Mouse (Mus musculus) gastrocnemius, postnatal 36 days (tissue): ENCODE results near the gene Mvp. TPM values are rescaled to one million over a fixed set of nuclear protein-coding genes. Genes with fewer than 3 reads are reported as not detected.

Source experiments
- DNase-seq, 2 experiments: peaks; one replicate each; pipeline ENCODE4 v3.0.0; 2022
- intact Hi-C: fragments of 180-260 bp; cut with DNase I; formaldehyde crosslinking; loops from one replicate; pipeline ENCODE4 v1.15.1; 2025
- long read RNA-seq, 2 experiments: library from polyadenylated mRNA; stranded (forward); transcript quantifications; one replicate each; pipeline ENCODE4 v2.0.0; 2021
- total RNA-seq, 2 experiments: library from RNA; stranded (reverse); gene quantifications; 2 replicates each; pipeline ENCODE4 v1.2.3; 2021

Mvp gene
- 10 to 100 TPM; 20.3 to 25.7 TPM for total RNA-seq
- long read RNA-seq, experiment 1, partial matches to known transcripts = 8 of 12 reads
- long read RNA-seq, experiment 1, other reads (novel, unspliced or antisense) = 0 of 12 reads
- long read RNA-seq, experiment 2, transcript Mvp-202 (15 exons, 2,837 nt) = major isoform, 11 of 25 reads
- long read RNA-seq, experiment 2, partial matches to known transcripts = 14 of 25 reads
- long read RNA-seq, experiment 2, other reads (novel, unspliced or antisense) = 0 of 25 reads

DNA sequence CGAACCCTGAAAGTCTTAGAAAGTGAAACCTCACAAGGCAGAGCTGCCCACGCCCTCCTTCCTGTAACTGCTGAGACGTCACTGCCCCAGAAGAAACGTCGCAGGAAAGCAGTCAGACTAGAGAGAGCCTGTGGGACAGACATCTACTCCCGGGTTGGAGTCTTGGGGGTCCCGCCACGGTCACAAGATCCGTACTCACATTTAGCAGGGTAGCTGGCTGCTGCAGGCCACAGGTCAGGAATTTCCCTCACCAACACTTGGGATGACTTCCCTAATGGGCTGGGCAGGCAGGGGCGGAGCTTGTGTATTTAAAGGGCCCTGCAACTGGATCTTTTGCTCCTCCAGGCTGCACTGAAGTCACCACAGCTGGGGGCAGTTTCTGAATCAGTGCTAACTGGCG, at the start of gene Mvp:
TSS of gene Mvp (minus strand) at position 302 of the 400 bp plus-strand sequence.
- intact Hi-C loops = loop anchor here (10.0 kb wide), 1 partner anchor 90 kb away; no protein-coding TSS in a partner anchor
- DNase-seq = peak; percentile 62 to 70

DNA sequence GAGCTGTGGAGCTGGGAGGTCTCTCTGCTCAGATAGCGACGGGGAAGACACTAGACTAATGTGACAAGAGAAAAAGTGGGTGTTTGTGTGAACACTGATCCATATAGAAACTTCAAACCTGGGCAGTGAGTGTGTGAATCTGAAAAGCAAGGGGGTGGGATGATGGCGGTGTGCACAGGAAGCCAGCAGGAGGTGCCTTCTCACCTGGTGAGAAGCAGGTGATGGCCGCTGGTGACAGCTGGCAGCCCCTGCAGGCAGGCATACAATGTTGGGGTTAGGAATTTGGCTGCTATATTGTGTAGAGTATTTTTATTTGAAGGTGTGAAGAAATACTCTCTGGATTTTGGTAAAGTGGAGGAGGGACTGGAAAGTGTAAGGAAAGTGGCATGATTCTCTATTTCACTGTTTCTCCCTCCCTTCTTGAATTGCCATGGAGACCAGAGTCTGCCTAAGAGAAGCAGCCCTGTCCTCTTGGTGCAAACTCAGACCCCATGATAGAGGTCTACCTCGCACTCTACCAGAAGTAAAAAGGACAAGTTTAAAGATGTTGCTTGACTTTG, 40.7 kb upstream of the Mvp start:
- intact Hi-C loops = no loop called here
- no peak for DNase-seq

- DNase-seq = peak; percentile 85 to 90
- intact Hi-C loops = no loop called here
These were observed 27.6 kb upstream of the Mvp start, which contains the start of gene Kif22 for GRCm38 (mm10) chr7:127041851-127042672. Kif22 (minus strand) TSS chr7:127042471.

DNA sequence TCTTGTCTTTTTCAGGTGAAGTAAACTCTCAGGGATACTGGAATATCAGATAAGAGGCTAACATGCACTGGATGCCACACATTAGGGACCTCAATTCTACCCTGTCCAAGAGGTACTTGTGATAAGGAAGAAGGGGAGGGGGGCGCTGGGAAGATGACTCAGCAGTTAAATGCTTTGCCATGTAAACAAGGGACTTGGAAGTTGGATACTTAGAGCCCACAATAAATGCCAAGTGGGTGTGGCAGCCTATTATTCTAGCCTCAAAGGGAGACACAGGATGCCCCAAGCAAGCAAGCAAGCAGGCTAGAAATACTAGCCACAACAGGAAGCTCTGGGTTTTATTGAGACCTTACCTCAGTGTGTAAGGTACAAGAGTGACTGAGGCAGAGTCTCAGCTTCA, 16.8 kb upstream of the Mvp start:
- intact Hi-C loops = no loop called here
- DNase-seq = no peak

DNA sequence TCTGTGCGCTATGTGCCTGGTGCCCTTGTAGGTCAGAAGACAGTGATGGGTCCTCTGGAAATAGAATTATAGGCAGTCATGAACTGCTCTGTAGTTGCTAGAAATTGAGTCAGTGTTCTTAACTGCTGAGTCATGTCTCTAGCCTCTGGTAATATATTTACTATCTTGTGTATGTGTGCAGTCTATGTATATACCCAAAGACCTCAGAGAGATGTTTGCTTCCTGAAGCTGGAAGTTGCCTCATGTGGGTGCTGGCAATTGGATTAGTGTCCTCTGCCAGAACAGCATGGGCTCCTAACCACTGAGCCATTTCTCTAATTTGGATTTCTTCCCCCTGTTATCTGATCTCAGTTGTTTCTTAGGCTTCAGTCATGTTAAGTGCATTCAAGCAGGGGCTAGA, 15.8 kb upstream of the Mvp start:
- intact Hi-C loops = no loop called here
- no peak for DNase-seq

DNA sequence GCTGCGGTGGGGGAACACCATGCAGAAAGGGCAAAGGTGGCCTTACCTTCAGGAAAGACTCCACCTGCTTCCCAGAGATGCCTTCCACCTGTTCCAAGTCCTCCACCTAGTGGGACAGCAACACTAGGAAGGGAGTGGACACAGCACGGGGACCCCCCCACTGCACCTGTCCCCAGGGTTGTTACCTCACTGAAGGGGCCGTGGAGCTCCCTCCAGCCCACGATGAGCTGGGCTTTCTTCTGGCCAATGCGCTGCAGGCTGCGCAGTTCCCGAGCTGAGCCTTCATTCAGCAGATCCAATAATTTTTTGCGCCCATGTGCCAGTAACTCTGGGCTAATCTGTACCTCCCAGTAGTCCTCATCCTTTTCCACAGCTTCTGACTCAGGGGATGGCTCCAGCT, 13.5 kb upstream of the Mvp start:
- no peak for DNase-seq

DNA sequence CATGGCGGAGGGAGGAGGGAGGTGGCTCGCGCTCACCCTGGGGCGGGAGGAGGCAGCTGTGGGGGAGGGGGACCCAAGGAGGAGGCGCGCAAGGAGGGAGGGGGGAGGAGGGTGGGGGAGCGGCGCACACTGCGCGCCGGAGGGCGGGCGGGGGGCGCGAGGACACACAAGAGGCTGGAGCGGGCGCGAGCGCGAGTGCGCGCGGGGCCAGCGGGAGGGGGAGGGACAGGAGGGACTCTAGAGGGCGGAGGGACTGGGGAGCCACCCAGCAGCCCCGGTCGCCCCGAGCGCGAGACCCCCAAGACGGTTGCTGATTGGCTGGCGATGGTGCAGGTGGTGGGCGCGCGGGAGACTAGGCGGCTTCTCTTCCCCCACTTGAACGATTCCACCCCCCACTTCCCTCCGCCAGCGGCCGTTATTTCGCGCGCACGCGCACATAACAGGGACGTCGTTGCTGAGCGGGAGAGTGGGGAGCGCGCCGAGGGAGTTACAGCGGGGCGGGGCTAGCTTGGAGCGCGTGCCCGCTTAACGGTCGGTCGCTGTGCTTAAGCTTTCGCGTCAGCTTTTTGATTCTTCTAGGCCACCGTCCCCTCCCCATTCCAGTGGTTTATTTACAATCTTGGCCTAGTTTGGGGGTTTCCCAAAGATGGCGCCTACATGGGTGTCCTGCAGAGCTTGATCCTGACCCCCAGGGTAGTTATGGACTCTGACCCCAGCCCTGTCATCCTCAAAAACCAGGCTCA, 12.7 kb upstream of the Mvp start, which contains the start of gene Maz:
TSS of gene Maz (minus strand) at position 54 of the 743 bp plus-strand sequence.
- intact Hi-C loops = loop anchor here (1.0 kb wide), 1 partner anchor 10 kb away; the partner anchor contains the start of gene Pagr1a
- peak; percentile 99 for DNase-seq

More for the DNA sequence above, 13.5 kb upstream of the Mvp start:
- intact Hi-C loops = no loop called here

DNA sequence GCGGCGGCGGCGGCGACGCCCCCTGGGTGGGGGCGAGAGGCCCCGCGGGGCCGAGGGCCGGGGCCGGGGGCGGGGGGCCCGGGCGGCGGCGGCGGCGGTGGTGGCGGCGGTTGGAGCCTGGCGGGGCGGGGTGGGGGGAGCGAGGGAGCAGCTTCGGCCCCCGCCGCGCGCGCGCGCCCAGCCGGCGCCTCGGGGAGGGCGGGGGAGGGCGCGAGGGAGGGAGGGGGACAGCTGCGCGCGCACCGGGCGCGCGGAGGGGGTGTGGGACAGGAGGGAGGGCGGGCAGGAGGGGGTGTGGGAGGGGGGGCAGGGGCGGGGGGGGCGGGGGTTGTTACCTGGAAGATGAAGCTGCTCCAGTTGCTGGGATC, 12.2 kb upstream of the Mvp start:
- no peak for DNase-seq

DNA sequence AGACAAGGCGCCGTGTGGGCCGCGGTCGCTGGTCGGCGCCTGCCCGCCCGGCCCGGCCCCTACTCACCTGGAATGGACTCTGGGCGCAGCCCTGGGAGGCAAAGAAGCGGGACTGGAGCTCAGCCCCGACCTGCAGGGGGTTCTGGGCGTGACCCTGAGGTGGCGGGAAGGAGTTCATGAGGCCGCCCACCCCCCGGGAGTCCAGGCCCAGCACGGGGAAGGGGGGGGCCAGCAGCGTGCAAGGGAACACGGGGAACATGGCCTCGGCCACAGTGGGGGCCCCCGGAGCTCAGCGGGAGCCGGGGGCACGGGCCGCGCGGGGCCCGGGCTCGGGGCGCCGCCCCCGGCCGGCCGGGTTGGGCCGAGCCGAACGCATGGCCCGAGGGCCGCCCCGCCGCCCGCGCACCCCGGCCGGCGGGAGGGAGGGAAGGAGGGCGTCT, 11.8 kb upstream of the Mvp start:
- peak in 1 of 2 experiments; percentile 64 for DNase-seq
- intact Hi-C loops = loop anchor here (1.0 kb wide), 1 partner anchor 9 kb away; the partner anchor contains the start of gene Pagr1a

More for the DNA sequence above, 12.2 kb upstream of the Mvp start:
- intact Hi-C loops = loop anchor here (1.0 kb wide), 1 partner anchor 9 kb away; the partner anchor contains the start of gene Pagr1a

- DNase-seq = peak in 1 of 2 experiments; percentile 44
- intact Hi-C loops = loop anchor here (1.0 kb wide), 1 partner anchor 8 kb away; the partner anchor contains the start of gene Pagr1a
These were observed 11.2 kb upstream of the Mvp start for GRCm38 (mm10) chr7:127025556-127026160.

- DNase-seq = peak; percentile 49 to 75
- intact Hi-C loops = loop anchor here (5.0 kb wide), 1 partner anchor 38 kb away; no protein-coding TSS in a partner anchor
These were observed 10.5 kb upstream of the Mvp start for GRCm38 (mm10) chr7:127024755-127025555.

DNA sequence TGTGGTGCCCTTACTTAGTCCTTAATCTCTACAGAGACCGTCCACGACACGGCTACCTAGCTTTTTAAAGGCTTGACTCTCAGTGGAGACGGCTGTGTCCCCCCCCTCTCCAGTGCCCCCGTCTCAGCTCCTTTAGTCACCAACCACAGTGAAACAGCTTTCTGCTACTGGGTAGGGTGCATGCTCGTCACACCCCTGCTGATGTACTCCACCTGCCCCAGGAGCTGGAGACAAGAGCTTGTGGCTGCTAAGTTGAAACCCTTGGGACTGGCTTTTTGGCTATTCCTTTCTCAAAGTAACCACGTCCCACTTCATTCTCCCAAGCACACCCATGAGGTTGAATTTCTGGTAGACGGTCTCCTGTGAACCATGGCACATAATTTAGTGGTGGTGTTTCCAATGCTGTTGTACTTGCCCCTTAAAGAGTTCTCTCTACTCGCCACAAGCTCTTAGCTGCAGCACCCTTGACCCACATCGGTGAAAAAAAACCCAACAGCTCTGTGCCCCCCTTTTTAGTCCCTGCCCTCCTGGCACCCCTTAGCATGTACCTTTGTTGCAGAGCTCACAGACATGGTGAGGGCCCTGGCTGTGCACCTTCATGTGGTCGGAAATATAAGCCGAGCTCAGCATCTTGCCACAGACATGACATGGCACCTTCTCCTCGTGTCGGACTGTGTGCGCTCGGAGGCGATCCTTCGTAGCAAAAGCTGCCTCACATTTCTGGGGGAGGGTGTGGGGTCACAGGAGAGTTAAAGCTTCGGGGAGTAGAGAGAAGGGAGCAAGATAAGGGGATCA, 9.7 kb upstream of the Mvp start:
- DNase-seq = no peak
- intact Hi-C loops = loop anchor here (5.0 kb wide), 1 partner anchor 37 kb away; no protein-coding TSS in a partner anchor

DNA sequence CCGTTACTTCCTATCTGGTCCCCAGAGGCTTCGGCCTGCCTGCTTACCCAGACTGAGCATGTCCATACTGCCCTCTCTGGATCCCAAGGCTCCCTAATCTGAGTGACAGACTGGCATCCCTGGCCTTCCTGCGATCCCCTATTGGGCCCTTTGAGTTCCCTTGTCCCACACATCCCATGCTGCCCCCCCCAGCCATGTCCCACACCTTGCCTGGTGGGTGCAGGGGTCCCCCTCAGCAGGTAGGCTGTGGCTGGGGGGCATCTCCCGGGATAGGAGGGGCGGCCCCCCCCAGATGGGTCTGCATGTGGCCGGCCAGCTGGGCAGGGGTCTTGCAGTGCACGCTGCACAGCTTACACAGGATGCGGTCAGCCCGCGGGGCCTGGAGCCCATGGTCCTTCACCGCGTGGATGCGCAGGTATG, 8.9 kb upstream of the Mvp start:
- intact Hi-C loops = loop anchor here (5.0 kb wide), 1 partner anchor 36 kb away; no protein-coding TSS in a partner anchor
- DNase-seq = no peak

GRCm38 (mm10) chr7:127022528-127023271, 8.3 kb upstream of the Mvp start:
- intact Hi-C loops = loop anchor here (5.0 kb wide), 1 partner anchor 35 kb away; no protein-coding TSS in a partner anchor
- no peak for DNase-seq

GRCm38 (mm10) chr7:127021563-127022527, 7.4 kb upstream of the Mvp start:
- no peak for DNase-seq
- intact Hi-C loops = loop anchor here (5.0 kb wide), 1 partner anchor 35 kb away; no protein-coding TSS in a partner anchor
